9 mouse cellular contexts compared by ENCODE assay signal in genomic region chr4:152103025-152103424, GRCm38 (mm10). TPM values are rescaled to one million over a fixed set of nuclear protein-coding genes. Genes with fewer than 3 reads are reported as not detected.
A peak's percentile ranks its signal among the peaks of the same experiment; 100 is the strongest.
DNase-seq lines count a peak whose midpoint lies in the region; ATAC-seq and TF ChIP-seq lines count a peak whose summit lies in the region.
"Had no signal": no experiment of that assay in that cellular context is flagged by ENCODE, and none has a peak within 500 bp of the region (broad histone marks: within the 10 kb centered on the region; RNA-seq: fewer than 3 reads in every experiment).

No protein-coding gene starts in this region.

- DNase-seq in forebrain, embryonic 14.5 days (ENCODE audit: low spot score), result peak; percentile 58
- peak; percentile 52 to 75 for DNase-seq in urinary bladder, adult 18-20 months (ENCODE audit: low spot score in 2 of 2)
- DNase-seq in urinary bladder, postnatal 10 days (ENCODE audit: low spot score), result no peak
- peak; percentile 66 to 79 for DNase-seq in cerebellum, postnatal 4 days (ENCODE audit: low spot score in 2 of 2)
- peak; percentile 87 for DNase-seq in kidney, adult 9 months
- DNase-seq in lung, postnatal 14 days, result peak; percentile 86
- DNase-seq in spleen, adult 2 months (ENCODE audit: low read depth in 1 of 2, low spot score in 2 of 2), result peak in 1 of 2 experiments; percentile 73

- H3K4me2 ChIP-seq in forebrain, embryonic 14.5 days (ENCODE audit: low read length), result no peak overlapping the region
- H3K4me2 ChIP-seq in forebrain, embryonic 12.5 days, result no peak overlapping the region

- no peak overlapping the region for H3K4me3 ChIP-seq in forebrain, embryonic 14.5 days (ENCODE audit: low read depth, low read length)
- no peak overlapping the region for H3K4me3 ChIP-seq in forebrain, embryonic 12.5 days (replicated peaks)
- no peak overlapping the region for H3K4me3 ChIP-seq in spleen, adult 2 months (ENCODE audit: extremely low read depth, insufficient read depth, insufficient read length)

- H3K36me3 ChIP-seq in forebrain, embryonic 14.5 days (ENCODE audit: control insufficient read depth, insufficient read depth, low read length), result peaks cover 4% of the 10 kb centered on the region; the same call in 1 of the 2 replicates
- peaks cover 19% of the 10 kb centered on the region for H3K36me3 ChIP-seq in forebrain, embryonic 12.5 days (replicated peaks)
- H3K36me3 ChIP-seq in spleen, adult 2 months (ENCODE audit: control insufficient read depth, insufficient read depth, low read length), result no peaks in the 10 kb centered on the region

- TF ChIP-seq CTCF in spleen, adult 2 months (IDR thresholded peaks at IDR 0.05; ENCODE audit: extremely low read depth, insufficient read depth, insufficient read length, insufficient replicate concordance), result peak; percentile 78; the same call in 1 of the 2 replicates

- ATAC-seq in forebrain, embryonic 14.5 days, result 0 out of 2 replicates have a peak, but pooled peaks have one; percentile 5
- no peak for ATAC-seq in forebrain, embryonic 12.5 days (ENCODE audit: low FRiP score)

- no peak overlapping the region for H3K9ac ChIP-seq in forebrain, embryonic 14.5 days (ENCODE audit: low read length)
- H3K9ac ChIP-seq in forebrain, embryonic 12.5 days, result no peak overlapping the region

- 0 out of 2 replicates have a peak, but pooled peaks cover 3% of the 10 kb centered on the region for H3K27me3 ChIP-seq in forebrain, embryonic 14.5 days (replicated peaks; ENCODE audit: control insufficient read depth, insufficient read depth, low read length)
- H3K27me3 ChIP-seq in forebrain, embryonic 12.5 days, result peaks cover 8% of the 10 kb centered on the region
- H3K27me3 ChIP-seq in spleen, adult 2 months (ENCODE audit: control insufficient read depth, insufficient read depth, low read length), result no peaks in the 10 kb centered on the region

- no peak overlapping the region for H3K27ac ChIP-seq in forebrain, embryonic 14.5 days (ENCODE audit: low read depth, low read length)
- no peak overlapping the region for H3K27ac ChIP-seq in forebrain, embryonic 12.5 days
- no peak overlapping the region for H3K27ac ChIP-seq in spleen, adult 2 months (ENCODE audit: insufficient read depth, low read length)

- H3K9me3 ChIP-seq in forebrain, embryonic 14.5 days (replicated peaks; ENCODE audit: control insufficient read depth, low read length), result no peaks in the 10 kb centered on the region
- no peaks in the 10 kb centered on the region for H3K9me3 ChIP-seq in forebrain, embryonic 12.5 days

- no peak for TF ChIP-seq POLR2A in spleen, adult 2 months (IDR thresholded peaks at IDR 0.05; ENCODE audit: low read depth, low read length)

- WGBS in forebrain, embryonic 14.5 days, result 37% methylated on average over 7 of the region's 7 CpGs
- WGBS in forebrain, embryonic 12.5 days, result 44% methylated on average over 7 of the region's 7 CpGs
- WGBS in spleen, adult 2 months, result 61% methylated on average over 7 of the region's 7 CpGs

- peaks cover 7% of the 10 kb centered on the region for H3K4me1 ChIP-seq in forebrain, embryonic 14.5 days (ENCODE audit: control insufficient read depth, insufficient read depth, low read length)
- H3K4me1 ChIP-seq in forebrain, embryonic 12.5 days, result peaks cover 14% of the 10 kb centered on the region
- no peaks in the 10 kb centered on the region; the same call in 1 of the 2 replicates for H3K4me1 ChIP-seq in spleen, adult 2 months (ENCODE audit: control insufficient read depth, insufficient read depth, insufficient read length)

RNA-seq across cellular contexts. Expression of gene Tnfrsf25, which starts 12.7 kb away (rescaled TPM):
- 0.62 and 1.3 TPM in 2 replicates for polyA plus RNA-seq in forebrain, embryonic 14.5 days (2014; fragmentation: Nextera tagmentation; extraction: Ambion mirVana)
- polyA plus RNA-seq in forebrain, embryonic 12.5 days (2016; fragmentation: Nextera tagmentation; extraction: Ambion mirVana), result 0.66 and 0.76 TPM in 2 replicates
- polyA plus RNA-seq in spleen, adult 2 months (2012; rRNA removed), result 17.0 and 27.0 TPM in 2 replicates

RNA-seq across cellular contexts. Expression of gene Plekhg5, which starts 30.7 kb away (rescaled TPM):
- 5.0 and 7.1 TPM in 2 replicates for polyA plus RNA-seq in forebrain, embryonic 14.5 days (2014; fragmentation: Nextera tagmentation; extraction: Ambion mirVana)
- polyA plus RNA-seq in forebrain, embryonic 12.5 days (2016; fragmentation: Nextera tagmentation; extraction: Ambion mirVana), result 9.5 and 10.8 TPM in 2 replicates
- 9.5 and 13.1 TPM in 2 replicates for polyA plus RNA-seq in spleen, adult 2 months (2012; rRNA removed)

RNA-seq across cellular contexts. Expression of gene Espn, which starts 49.1 kb away (rescaled TPM):
- polyA plus RNA-seq in forebrain, embryonic 14.5 days (2014; fragmentation: Nextera tagmentation; extraction: Ambion mirVana), result 0.19 TPM in 1 of 2 replicates, not detected in the other
- 1.8 and 2.1 TPM in 2 replicates for polyA plus RNA-seq in forebrain, embryonic 12.5 days (2016; fragmentation: Nextera tagmentation; extraction: Ambion mirVana)
- polyA plus RNA-seq in spleen, adult 2 months (2012; rRNA removed), result 2.1 and 2.7 TPM in 2 replicates

RNA-seq across cellular contexts. Expression of gene Hes2, which starts 55.6 kb away (rescaled TPM):
- not detected in 2 replicates for polyA plus RNA-seq in forebrain, embryonic 14.5 days (2014; fragmentation: Nextera tagmentation; extraction: Ambion mirVana)
- polyA plus RNA-seq in forebrain, embryonic 12.5 days (2016; fragmentation: Nextera tagmentation; extraction: Ambion mirVana), result not detected in 2 replicates
- not detected in 2 replicates for polyA plus RNA-seq in spleen, adult 2 months (2012; rRNA removed)
- polyA plus RNA-seq: neural tube, embryonic 14.5 days had no signal
